Mouse (Mus musculus) megakaryocyte progenitor cell, adult 5-6 weeks (primary cell): ENCODE measurements at regions not wholly inside any gene's neighbourhood (a gene's known extent, or its start where the extent isn't known, plus 50 kb on each side); places are given as distances from the start of the nearest gene placed in this dataset.
A peak's percentile ranks its signal among the peaks of the same experiment; 100 is the strongest.

Source experiments
- ATAC-seq: replicated peaks from 2 replicates; pipeline ENCODE4 v1.8.0; 2016; ENCODE audit warnings: mild to moderate bottlenecking, moderate TSS enrichment, inconsistent platforms; ENCODE audit not compliant: poor library complexity

DNA sequence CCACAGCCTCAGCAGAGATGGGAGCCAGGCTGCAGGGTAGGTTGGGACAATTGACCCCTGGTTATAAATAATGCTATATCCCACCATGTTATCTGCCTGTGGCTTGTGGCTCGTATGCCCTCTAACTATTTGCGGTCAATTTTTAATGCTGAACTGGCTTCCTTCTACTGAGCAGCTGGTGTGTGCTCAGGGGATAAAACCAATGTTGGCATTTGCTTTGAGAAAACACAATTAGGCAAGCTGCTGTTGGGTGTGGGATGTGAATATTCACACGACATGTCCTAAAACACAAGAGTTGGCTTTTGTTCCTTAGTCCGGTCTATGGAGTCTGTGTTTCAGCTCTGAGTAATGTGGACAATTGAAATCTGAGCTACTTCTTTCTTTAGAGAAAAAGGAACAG is 123.6 kb upstream of the Npvf start:
- ATAC-seq: no peak

DNA sequence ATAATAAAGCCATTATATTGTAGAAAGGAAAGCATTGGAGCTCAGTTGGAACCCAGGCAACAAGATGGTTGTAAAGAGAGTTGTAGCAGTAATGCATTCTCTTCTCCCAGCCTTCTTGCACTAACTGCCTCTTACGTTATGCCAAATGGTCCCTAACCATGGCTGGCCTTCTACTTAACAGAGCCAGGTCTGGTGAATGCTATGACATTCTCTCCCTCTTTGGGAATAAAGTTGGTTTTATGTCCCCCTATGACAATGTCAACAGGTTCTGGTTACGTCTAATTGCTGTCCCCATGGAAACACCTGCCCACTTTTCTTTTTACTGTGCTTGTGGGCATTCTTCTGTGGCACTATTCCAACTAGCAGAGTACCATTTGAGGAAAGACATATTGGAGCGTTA is 126.4 kb upstream of the Npvf start:
- ATAC-seq: no peak

DNA sequence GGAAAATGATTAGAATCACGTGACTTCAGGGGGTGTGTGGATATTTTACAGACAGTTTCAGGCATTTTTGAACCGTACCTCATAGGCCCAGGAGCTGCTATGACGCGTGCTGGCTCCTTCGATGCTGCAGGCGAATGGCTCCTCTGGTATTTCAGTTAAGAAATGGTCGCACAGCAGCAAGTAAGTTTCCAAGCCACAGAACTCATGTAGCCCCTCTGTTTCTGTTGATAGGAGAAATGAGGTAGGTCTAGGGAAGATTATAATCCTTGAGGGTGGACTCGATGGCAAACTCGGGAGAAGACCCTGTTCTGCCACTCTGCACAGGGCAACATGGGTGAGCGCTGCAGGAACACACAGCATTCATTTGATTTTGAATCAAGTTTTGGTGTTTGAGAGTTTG is 127.0 kb upstream of the Npvf start:
- ATAC-seq: no peak

DNA sequence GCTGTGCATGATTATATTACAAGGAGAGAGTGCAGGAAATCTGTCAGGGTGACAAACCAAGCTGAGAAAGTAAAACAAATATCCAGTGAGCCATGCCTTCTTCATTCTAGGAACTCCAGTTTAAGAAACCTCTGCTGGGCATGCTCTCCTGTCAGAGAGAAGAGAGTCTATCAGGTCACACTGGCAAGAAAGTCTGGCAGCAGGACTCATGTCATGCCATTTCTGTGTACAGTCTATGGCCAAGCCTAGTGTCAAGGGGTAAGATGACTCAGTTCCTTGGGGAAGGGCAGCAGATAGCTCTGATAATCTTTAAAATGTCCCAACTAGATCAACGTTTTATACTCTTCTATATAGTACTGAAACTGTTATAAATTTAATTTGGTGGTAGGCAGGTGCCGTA is 128.0 kb upstream of the Npvf start:
- ATAC-seq: no peak

DNA sequence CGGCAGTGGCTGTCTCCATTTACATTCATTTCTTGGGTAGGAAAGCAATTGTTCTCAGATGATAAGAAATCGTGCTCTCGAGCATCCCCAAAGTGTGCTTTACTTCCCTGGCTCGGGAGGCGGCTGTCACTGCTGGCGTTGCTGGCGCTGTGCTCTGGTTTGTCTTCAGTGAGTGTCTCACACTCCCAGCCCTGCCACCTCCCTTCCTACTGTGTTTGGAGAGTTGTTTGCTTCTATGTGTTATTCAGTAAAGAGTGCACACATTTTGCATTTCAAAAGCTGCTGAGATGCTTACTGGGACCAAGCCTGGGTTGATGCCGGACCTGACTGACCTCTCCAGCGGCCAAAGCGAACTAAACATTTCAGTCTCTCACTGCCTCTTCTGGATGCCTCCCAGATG is 129.3 kb upstream of the Npvf start:
- no peak for ATAC-seq

- ATAC-seq: no peak
These were observed 130.1 kb upstream of the Npvf start for GRCm38 (mm10) chr6:50784381-50784780.

- ATAC-seq: no peak
These were observed 133.4 kb upstream of the Npvf start for GRCm38 (mm10) chr6:50787666-50788065.

DNA sequence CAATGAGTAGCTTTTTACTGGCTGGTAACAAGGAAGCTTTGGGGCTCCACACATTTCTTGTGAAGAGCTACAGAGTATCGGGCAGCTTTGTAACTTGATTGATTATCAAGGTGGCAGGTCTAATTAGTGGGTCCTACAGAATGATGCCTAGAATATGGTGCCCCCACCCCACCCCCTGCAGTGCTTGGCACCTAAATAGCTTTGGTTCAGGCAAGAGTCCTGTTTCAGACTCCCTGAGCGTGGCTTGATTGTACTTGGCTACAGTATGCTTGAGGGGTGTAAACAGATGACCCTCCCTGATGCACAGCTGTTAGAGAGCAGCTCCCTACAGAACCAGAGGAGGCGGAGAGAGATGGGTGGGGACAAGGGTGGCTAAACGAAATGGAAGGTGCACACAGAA is 145.7 kb upstream of the Npvf start:
- ATAC-seq: no peak

DNA sequence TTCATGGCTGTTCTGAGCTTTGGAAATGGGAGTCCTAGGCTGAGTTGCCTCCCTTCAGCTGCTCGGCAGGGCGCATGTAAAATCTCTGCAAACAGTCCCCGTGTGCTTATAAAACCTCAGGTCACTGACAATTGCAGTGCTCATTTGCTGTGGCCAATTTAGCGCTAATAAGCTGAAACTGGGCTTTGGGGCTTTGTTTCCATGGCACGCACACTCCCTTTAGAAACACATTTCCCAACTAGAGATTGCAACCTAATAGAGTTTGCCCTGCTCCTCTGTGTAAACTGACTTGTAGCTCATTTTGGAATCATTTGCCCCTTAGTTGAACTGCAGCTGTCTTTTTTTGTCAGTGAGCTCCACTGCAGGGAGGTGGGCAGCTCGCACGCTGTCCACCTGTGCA is 148.7 kb upstream of the Npvf start:
- ATAC-seq: no peak

GRCm38 (mm10) chr6:50804477-50805005 is 150.3 kb upstream of the Npvf start:
- ATAC-seq: no peak

DNA sequence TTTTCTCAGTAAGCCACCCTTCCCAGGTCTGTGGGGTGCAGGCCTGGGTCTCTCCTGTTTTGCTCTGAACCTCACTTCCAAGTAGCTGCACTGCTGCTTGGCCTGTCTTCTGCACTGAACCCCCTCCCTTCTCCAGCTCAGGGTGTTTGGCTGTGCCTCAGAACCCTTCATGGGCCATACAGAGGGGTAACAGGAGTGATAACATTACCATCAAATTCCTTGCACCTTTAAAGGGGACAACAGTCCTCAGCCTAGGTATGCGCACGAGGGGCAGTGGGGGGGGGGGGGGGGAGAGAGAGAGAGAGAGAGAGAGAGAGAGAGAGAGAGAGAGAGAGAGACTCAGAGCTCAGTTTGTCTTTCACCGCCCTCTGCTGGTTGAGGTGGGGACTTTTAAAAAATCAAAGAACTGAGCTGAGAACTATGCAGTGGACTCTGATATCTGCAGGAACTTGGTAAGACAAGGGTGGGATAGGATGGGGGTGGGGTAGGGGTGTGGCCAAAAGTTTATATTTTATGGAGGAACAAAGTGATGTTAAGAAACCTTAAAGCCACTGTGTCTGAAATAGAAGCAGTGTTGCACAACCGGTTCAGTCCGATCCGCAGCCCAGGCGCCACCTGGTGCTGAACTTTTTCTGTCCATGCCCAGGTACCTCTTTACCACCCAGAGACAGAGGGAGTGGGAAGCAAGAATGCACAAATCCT is 152.3 kb upstream of the Npvf start:
- ATAC-seq: peak; percentile 39

- no peak for ATAC-seq
These were observed 153.2 kb upstream of the Npvf start for GRCm38 (mm10) chr6:50807187-50808012.

- ATAC-seq: peak; percentile 64
These were observed 153.9 kb upstream of the Npvf start for GRCm38 (mm10) chr6:50808126-50808525.

DNA sequence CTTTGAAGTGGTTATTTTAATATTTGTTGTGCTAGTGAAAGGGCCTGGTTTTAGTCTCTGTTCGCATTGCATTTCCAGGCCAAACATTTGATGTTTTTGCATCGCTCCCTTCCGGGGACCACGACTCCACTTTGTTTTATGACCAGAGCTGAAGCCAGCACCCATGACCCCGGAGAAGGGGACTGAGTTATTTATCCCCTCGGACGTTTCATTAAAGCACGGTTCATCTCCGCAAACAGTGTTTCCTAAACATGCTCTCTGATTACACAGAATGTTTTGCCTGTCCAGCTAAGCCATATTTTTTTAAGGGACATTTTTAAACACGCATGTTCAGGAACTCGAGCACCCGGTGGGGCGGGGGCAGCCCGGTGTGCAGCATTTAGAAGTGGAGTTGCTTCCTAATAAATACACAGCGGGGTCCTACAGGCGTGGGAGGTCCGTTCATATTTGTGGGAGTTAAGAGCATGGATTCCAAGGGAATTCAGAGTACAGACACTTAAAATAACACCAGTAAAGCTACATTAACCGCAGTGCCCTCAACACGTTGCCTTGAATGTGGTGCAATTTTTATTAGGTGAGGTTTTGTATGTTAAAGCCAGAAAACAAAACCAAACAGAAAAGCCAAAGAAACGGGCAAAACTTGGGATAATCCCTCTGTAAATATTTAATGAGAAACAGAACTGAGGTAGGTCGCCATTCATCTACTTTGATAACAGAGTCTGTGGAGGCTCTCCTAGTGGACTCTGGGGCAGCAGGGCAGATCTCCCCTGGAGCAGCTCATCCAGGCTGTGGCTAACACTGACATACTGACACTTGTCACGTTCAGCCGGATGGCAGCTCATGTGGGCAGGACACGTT is 154.8 kb upstream of the Npvf start:
- no peak for ATAC-seq

- no peak for ATAC-seq
These were observed 155.4 kb upstream of the Npvf start for GRCm38 (mm10) chr6:50809669-50809983.

- ATAC-seq: no peak
These were observed 160.8 kb upstream of the Npvf start for GRCm38 (mm10) chr6:50814936-50815500.

GRCm38 (mm10) chr6:50815579-50815978 is 161.3 kb upstream of the Npvf start:
- ATAC-seq: no peak

- ATAC-seq: no peak
These were observed 163.2 kb upstream of the Npvf start for GRCm38 (mm10) chr6:50817430-50817829.

DNA sequence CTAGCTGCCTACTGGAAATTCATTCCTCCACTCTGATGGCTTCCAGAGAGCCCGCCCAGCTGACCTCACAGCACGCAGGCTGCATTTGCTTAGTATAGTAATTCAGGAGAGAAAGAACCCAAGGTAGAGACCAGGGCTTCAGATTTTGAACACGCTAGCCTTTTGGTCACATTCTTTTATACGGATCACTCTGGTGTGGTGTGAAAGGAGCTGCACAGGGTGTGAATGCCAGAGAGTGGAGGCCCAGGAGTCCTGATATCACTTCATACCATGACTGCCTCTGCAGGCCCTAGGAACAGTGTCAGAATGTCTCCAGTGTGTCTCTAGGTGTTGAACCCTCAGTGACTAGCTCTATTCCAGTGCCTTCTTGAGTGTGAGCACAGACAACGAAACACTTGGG is 164.2 kb upstream of the Npvf start:
- ATAC-seq: no peak

GRCm38 (mm10) chr6:50818891-50819541 is 164.8 kb upstream of the Npvf start:
- no peak for ATAC-seq
